Mouse (Mus musculus): Measurements from ENCODE around the gene Hsf2bp.
"Not testable (repeated sequence)": the region's sequence is repeated elsewhere in the genome, so short reads cannot be mapped to it uniquely, and the experiment has no call there.

The Hsf2bp gene

DNA sequence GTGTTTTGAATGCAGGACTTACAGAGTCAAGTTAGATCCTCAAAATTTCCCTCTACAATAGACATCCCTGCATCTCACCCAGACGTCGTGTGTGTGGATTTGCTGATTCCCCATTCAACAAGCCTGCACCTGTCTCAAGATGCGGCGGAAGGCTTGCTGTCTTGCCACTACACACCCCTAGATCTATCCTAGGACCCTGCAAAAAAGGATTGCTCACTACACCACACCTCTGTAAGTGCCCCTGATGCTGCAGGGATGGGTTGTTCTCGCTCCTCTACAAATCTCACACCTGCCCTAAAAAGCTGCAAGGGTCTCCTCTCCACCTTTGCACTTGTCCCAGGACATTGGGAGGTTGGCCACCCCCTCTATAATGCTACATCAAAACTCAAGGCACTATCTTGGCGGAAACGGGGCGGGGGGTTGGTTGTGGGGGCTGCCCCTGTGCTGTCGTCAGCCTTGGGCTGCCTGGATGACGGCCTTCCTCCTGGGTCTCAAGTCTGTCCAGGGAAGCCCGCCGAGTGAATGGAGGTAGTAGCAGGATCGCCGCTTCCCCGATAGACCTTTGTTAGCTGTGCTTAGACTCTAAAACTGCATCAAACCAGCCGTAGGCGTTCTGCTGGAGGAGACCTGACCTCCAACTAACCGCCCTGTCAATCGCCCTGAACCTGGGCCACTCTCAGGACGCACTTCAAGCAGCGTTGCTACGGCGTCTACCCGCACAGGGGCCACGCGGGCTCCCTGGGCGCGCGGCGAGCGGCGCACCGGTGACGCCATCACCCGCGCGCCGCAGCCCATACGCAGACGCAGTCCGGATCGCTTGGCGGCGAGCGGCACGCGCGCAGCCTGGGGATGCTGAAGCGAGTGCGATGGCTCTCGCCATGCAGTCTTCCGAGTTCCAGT is at the start of gene Hsf2bp, which contains the start of gene Rrp1b:
Hsf2bp (minus strand) TSS at position 741 of the 900 bp plus-strand sequence.
Rrp1b (plus strand) TSS at position 492 of the 900 bp plus-strand sequence.
- DNase-seq (ENCODE audit: low spot score): peak; percentile 92

DNA sequence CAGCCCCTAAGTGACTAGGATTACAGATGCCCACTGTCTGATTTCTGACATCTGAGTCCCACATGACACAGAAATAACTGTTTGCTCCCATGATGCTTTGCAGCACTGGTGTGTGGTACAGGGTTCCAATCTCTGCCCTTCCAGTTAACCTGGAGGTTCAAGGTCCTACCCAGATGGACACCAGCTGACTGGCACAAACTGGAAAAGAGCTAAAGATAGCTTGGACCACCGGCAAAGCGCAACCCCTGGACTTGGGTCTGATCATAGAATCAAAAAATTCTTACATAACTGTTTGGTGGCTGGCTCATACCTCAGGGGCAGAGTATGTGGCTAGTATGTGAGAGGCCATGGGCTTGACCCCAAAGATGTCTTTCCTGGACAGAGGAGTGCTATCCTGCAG is 47.2 kb upstream of the Hsf2bp start:
- no peak for DNase-seq (ENCODE audit: low spot score)

DNA sequence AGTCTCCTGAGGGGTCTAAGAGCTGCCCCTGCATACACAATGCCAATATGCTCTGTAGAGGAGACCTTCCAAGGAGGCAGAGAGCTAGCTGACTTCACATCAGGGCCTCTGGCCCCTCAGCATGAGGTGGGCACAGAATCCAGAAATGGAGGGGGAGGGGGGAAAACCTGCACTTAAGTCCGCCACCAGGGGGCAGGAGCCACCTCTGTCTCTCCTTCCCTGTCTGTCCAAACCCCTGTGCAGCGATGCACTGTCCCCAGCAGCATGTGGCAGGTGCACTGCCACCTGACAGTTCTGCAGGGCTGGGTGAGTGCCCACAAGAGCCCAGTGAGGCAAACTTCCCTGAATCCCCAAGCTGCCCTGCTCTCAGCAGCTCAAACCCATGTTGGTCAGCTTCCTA is 39.0 kb upstream of the Hsf2bp start:
- peak; percentile 74 for DNase-seq (ENCODE audit: low spot score)

DNA sequence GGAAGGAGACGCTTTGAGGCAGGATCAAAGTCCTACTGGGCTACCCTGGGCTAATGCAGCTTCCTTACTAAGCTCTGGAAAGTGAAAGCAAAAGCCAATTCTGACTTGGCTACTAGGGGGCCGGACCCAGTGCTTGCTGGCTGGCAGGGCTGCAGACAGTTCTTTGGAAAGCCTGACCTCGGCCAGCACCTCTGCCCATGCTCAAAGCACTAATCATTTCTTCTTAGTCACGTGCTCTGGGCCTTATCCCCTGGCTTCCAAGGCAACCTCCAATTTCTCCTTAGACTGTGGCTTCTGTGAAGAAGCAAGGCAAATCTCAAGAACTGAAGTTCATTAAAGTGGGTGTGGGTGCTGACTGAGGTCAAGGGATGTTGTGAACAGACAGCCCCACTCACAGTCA is 38.5 kb upstream of the Hsf2bp start:
- DNase-seq (ENCODE audit: low spot score): no peak

DNA sequence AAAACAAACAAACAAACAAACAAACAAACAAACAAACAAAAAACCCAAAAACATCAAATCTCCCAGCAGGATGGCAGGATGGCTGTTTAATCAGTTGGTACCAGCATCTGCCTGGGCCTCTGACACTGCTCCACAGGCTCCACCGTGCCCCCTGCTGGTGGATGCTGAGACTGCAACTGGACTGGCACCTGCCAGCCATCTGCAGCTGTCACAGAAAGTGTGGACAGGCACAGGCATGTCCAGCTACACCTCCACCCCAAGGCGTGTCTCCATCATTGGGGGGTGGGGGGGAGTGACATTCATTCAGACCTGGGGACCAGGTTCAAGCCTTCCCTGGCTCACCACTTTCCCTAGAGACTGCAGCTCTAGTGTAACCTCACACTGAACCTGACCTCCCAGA is 37.2 kb upstream of the Hsf2bp start:
- peak; percentile 85 for DNase-seq (ENCODE audit: low spot score)

DNA sequence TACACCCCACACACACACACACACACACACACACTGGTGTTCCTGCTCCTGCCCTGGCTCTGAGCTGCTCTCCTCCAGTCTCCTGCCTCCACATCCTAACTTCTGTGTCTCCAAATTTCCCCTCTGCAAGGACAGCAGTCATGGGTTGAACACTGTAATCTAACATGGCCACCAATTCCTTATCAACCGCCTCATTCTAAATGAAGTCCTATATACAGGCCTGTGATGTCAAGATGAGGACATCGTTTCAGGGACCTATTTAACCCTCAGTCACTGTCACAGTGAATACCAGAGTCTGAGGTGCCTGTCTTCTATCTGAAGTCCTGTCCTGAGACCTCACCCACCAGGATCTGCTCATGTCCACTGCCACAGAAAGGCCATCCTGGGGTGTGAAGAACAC is 32.7 kb upstream of the Hsf2bp start:
- no peak for DNase-seq (ENCODE audit: low spot score)

DNA sequence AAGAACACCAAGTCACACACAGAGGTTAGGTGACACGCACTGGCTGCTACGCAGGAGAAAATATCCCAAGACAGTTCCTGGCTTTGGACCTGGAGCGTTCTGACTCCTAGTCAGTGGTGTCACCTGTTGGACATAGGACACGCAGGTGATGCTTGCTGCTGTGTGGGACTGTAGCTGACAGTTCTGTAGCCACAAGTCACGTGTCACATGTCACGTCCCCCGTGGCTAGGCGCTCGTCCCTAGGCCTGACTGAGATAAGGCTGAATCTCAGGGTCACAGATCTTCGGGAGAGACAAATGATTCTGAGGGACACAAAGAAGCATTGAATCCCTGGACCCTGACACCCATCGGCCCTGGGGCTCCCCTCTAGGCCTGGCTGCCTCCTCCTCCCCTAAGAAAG is 32.2 kb upstream of the Hsf2bp start:
- DNase-seq (ENCODE audit: low spot score): no peak

DNA sequence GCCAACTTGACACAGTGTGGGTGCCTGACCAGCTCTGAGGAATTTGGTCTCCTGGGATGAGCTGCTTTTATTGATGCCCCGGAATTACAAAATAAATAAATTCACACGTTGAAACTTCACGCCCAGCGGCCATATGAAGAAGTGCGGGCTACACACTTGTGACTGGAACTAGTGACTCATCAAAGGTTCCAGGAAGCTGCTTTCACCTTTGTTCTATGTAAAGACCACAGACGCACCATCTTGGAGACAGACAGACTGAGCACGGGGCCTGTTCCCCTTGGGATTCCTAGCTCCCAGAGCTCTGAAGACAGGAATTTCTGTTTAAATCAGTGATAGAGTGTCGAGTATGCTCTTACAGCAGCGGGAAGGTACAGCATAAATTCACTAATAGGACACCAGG is 31.4 kb upstream of the Hsf2bp start:
- no peak for DNase-seq (ENCODE audit: low spot score)

DNA sequence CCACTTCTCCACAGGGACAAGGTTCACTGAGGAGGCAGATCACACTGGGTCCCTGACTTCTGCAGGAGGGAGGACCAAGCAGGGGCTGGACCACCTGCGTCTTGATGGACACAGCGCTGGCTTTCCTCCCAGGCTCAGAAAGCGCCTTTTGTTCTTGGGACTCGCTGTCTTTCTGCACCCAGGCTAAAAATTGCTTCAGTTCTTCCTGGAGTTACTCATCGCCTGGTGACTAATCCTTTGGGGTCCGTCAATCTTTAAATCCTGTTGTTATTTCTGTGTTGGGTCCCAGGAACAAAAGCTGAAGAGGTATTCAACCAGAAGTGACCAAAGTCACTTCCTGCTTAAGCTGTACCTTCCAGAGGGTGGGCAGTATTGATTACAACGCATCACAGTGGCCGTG is 28.6 kb upstream of the Hsf2bp start:
- DNase-seq (ENCODE audit: low spot score): not testable (repeated sequence)

DNA sequence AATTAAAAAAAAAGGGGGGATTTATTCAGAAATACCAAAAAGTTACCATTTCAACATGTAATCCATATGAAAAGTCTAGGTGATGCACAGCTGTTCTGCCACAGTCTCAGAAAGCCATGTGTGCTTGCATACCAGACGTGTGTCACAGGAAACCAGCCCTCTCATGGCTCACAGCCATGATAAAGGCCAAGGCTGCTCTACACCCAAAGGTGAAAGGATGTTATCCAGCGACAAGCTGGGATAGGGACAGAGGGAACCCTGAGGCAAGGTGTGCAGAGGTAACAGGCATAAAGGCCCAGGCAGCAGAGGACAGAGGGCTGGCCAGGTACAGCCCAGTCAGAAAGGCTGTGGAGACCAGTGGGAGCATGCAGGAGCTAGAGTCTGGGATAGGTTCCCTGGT is 27.5 kb upstream of the Hsf2bp start:
- DNase-seq (ENCODE audit: low spot score): no peak

DNA sequence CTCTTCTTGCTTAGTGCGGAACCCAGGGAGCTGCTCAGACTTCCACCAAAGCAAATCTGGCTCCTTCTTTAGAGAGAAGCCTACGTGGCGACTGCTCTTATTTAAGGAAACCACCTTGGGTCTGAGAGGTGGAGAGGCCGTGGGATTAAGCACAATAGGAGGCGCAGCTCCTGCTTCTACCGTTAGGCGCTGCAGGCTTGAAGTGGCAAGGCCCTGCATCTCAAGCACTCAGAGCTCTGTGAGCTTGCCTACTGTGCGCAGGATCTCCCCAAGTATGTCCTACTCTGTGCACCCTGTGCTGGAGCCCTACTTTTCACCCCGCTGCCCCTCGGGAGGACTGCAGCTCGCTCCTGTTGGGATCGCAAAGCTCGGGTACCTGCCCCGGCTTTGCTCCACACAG is 25.1 kb upstream of the Hsf2bp start:
- DNase-seq (ENCODE audit: low spot score): no peak

DNA sequence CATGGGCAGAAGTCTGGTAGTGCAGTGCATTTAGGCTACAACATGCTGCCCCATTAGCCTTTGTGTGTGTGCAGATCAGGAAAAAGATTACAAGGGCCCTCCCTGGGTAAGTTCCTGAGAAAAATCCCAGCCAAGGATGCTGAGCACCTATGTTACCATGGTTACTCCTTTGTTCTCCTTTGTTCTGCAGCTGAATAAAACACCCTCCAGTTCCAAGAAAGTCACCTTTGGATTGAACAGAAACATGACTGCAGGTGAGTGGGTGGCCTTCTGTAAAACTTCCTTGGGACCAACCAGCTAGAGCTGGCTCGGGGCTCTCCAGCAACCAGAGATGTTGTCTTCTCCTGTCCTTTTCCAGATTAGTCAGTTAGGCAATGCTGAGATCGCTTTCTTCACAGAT is 22.9 kb upstream of the Hsf2bp start:
- DNase-seq (ENCODE audit: low spot score): no peak

DNA sequence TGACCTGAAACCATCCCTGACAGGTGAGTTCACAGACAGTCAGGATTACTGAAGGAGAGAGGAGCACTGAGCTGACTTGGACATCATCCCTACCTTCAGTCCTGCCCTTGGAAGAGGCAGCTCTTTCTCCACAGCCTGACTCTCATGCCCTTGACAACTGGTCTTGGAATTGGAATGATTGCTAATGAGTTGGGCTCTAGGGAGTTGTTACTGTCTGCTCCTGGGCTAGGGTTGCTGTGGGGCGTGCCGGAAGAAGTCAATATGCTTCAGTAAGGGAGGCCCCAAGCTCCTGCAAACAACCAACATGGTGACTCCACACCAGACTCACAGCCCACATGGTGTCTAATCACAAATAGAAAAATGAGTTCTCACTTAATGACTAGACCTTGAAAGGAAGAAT is 21.7 kb upstream of the Hsf2bp start:
- no peak for DNase-seq (ENCODE audit: low spot score)

DNA sequence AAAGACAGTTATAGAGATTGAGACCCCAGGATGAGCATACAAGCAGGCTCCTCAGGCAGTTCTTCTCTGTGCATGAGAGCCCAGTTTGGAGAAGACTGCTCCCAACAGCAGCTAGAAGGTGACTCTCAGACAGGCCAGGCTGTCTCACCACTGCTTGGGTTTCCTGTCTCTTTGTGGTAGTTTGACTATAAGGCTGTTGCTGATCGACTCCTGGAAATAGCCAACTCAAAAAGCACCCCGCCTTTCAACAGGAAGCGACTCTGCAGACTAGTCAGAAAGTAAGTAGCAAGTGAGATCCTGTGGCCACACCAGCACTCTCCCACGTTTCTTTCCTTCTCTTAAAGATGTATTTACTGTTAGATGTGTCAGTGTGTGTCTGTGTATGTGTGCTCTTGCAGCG is 17.5 kb upstream of the Hsf2bp start:
- DNase-seq (ENCODE audit: low spot score): no peak

DNA sequence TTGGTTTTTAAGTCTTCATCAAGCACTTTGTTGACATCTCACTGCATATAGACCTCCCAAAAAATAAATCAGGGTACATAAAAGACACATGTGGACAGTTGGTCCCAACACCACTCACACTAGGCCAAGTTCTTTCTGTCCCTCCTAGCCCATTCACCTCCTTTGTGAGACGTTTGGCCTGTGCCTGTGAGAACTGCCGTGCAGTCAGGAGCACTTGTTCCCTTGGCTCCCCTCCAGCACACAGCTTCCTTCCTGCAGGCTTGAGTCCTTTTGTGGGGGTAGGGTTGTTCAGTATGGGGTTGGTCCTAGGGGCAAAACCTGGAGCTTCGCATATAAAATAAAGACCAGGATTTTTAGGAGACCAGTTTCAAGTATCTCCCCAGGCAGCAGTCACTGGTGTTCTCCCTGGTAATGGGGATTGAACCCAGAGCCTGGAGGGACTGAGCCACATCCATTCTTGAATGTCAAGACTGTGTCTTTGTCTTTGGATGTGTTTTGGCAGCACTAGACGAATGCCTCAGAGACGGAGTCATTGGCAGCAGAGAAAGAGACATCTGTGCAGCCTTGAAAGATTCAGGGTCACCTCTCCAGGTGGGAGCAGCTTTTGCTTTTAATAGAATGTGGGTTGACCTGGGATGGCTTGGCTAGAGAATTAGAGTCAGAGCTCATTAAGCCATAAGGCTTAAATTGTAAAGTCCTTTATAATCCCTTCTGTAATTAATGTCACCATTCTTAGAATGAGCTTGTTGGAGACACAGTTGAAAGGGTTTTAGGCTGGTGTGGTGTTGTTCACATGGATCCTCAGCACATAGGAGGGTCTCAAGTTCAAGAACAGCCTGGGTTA is 16.3 kb upstream of the Hsf2bp start:
- no peak for DNase-seq (ENCODE audit: low spot score)

DNA sequence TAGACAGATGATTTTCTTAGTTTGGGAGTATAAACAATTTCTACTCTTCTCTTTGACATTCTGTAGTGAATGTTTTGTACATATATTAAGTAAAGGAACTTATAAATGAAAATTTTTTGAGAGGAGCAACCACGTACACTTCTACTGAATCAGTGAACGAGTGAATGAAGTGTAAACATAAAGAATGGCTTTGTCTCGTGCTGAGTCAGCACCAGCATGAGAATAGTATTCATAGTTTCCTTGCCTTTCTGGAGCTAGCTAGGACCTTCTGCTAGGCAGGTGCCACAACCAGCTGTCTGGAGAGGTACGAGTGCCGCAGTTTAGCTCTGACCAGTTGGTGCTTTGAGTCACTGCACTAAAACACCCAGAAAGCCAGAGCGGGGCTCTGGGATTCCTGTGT is 14.5 kb upstream of the Hsf2bp start:
- no peak for DNase-seq (ENCODE audit: low spot score)

DNA sequence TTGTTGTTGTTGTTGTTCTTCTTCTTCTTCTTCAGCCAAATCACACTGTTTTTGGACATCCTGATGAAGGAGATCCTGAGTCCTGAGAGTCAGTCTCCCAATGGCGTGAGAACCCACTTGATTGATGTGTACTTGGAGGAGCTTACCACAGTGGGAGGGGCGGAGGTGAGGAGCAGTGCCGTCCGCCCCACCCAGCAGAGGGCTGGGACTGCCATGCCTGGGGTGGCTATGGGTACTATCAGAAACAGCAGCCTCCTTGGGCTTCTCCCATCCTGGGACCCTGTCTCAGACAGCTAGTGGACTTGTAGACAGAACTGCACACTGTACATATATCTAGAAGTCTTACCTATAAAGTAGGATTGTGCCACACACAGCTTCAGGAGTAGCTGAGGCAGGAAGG is 13.8 kb upstream of the Hsf2bp start:
- no peak for DNase-seq (ENCODE audit: low spot score)

DNA sequence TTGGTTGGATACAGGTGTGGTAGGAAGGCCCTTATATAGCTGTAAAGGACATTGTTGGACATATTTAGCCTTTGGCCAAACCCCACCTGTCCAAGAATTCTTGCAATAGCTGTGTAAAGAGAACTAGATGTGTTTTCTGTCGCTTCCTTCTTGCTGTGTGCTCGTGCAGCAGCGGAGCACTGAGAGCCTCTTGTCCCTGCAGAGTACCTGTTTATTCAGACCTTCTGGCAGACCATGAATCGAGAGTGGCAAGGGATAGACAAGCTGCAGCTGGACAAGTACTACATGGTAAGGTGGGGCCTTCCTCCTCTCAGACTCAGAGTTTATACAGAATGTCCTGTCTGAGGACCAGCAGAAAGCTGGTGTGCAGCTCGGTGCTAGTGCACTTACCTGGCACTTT is 12.2 kb upstream of the Hsf2bp start:
- DNase-seq (ENCODE audit: low spot score): no peak

DNA sequence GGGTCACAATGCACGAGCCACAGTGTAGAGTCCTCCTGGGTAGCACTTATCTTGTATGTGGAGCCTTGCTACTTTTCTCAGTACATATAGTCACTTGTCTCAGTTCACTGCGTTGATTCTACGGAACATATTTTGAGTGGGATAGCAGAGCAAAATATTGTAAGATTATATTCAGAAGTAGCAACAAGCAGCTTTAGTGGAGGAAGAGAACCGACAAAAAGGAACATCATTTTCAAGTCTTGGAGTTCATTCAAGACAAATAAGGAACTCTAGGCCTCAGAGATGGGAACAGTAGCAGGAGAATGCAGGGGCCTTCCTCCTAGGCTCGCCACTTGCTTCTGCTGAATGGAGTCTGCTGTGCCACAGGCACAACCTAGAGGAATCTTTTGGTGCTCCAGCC is 10.4 kb upstream of the Hsf2bp start:
- DNase-seq (ENCODE audit: low spot score): no peak

DNA sequence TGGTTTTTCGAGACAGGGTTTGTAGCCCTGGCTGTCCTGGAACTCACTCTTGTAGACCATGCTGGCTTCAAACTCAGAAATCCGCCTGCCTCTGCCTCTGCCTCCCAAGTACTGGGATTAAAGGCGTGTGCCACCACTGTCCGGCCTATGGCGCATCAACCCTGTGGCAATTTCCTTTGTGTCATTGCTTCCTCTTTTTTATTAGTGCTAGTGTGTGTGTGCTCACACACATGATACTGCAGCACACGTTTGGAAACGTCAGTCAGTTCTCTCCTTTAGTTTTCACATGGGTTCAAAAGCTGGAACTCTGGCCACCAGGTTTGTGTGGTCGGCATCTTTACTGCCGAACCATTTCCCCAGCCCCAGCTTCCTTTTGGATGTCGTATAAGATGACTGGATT is 4.1 kb upstream of the Hsf2bp start:
- no peak for DNase-seq (ENCODE audit: low spot score)

DNA sequence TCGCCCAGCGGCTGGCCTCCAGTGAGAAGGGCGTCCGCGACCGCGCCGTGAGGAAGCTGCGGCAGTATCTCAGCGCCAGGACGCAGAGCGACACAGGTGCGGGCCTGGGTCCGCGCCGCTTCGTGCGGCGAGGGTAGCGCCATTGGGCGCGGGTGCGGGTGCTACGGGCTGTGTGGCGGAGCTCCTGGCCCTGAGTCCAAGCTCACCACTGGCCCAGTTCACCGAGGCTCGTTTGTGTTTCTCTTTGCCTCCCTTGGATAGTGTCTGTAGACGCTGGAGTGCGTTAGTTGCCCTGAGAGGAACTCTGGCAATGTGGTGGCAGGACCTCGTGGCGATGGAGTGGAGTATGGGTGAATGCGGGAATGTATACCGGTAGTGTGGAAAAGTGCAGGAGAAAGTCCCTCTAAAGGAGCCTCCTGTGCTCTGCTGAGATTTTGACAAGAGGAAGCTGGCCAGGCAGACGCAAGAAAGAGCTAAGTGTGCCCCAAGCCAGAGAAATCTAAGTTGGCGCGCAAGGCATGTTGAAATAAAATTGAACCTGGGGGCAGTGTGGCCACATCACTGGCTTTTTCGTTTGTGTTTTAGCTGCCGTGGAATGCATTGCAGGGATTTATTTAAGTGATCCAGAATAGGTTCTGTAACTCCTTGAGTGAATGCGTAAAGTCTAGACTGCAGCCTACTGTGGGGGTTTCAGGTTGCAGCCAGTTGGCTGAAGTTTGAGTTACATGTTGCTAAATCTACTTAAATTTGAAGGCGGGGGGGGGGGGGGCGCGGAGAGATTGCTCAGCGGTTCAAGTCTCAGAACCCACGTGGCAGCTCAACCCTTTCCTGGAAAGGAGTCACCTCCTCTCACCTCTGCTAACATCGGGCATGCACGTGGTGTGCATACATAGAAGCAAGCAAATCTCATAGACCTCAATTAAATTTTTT is 625 bp upstream of the Hsf2bp start:
- DNase-seq (ENCODE audit: low spot score): peak; percentile 35

DNA sequence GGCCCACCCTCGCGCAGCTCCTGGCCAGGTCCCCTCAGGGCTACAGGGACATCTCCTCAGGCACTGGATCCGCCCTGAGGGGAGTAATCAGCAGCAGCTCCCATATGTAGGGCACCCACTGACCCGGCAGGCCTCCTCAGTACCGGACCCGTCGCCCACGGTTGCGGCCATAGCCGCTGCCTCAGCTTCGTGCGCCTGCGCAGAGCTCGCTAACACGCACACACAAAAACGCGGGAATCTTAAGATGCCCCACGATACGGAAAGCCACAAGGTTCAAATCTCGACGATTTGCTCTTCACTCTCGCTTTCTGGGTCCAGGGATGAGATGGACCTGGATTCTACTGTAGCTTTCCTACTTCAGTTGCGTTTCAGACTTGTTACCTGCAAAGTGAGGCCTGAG is 1.8 kb downstream of the Hsf2bp start:
- no peak for DNase-seq (ENCODE audit: low spot score)
